Mouse (Mus musculus): ENCODE measurements at regions not wholly inside any gene's neighbourhood (a gene's known extent, or its start where the extent isn't known, plus 50 kb on each side); places are given as distances from the start of the nearest gene placed in this dataset.

DNA sequence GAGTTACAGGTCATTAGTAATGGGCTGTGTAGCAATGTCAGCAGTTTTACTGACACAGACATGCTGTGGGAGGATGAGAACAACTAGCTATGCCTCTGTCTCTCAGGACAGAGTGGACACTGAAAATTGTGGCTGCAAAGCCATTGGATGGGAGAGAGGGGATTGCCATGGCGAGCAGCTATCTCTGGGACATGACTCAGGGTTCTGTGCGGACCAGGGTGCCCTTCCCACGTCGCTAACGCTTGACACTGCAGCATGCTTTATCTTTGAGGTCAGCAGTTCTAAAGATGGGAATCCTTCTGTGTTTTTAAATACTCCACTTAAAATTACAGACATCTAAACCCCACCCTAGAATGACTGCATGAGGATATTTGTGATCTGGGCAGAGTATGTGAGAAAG lies 121.9 kb downstream of the Fam198b start:
- Histone ChIP-seq H3ac (ENCODE audit: control insufficient read depth, insufficient read length, low read depth) (no peak overlapping the region), H3K79me3 (ENCODE audit: low read depth) (no peaks in the 10 kb centered on the region), H3K79me2 (ENCODE audit: control insufficient read depth, insufficient read depth) (no peaks in the 10 kb centered on the region), H3K4me3 (ENCODE audit: insufficient read depth, poor library complexity, severe bottlenecking) (no peak overlapping the region), H3K36me3 (ENCODE audit: control insufficient read depth, insufficient read depth) (no peaks in the 10 kb centered on the region), H3K27me3 (ENCODE audit: control insufficient read depth, insufficient read depth, insufficient read length) (no peaks in the 10 kb centered on the region)
- TF ChIP-seq MYOD1 (IDR thresholded peaks at IDR 0.05; ENCODE audit: control insufficient read depth, insufficient read length, low read depth): no peak
- no peak for TF ChIP-seq USF1 (IDR thresholded peaks at IDR 0.05; ENCODE audit: low read depth)
- no peak for TF ChIP-seq FOSL1 (IDR thresholded peaks at IDR 0.05; ENCODE audit: insufficient read depth, low read length, poor library complexity, severe bottlenecking)
- TF ChIP-seq CEBPB (IDR thresholded peaks at IDR 0.05; ENCODE audit: low read depth): no peak
- TF ChIP-seq MYOG (IDR thresholded peaks at IDR 0.05; ENCODE audit: control insufficient read depth, extremely low read depth, insufficient read length): no peak
- TF ChIP-seq MAX (IDR thresholded peaks at IDR 0.05): no peak
- no peak for TF ChIP-seq CTCF (IDR thresholded peaks at IDR 0.05; ENCODE audit: control insufficient read depth, insufficient read depth, insufficient read length)

DNA sequence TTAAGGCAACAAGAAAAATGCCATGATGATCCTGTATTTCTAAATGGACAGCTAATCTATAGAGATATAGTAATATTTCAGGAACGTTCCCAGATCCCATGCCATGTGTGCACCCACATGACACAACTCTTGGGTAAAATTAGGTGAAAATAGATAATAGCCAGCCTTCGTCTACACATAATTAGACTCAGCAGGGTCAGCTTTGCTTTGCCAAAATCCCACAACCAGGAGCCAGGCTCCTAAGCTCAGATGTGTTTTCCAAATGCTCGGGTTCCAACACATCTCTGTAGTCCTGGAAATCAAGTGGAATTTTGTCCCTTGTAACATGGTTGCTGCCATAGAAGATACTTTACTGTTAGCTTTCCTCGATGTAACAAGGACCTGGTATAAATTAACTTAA lies 122.7 kb downstream of the Fam198b start:
- H3K27me3 ChIP-seq (ENCODE audit: control insufficient read depth, insufficient read depth, insufficient read length): no peaks in the 10 kb centered on the region
- H3K36me3 ChIP-seq (ENCODE audit: control insufficient read depth, insufficient read depth): no peaks in the 10 kb centered on the region
- no peak overlapping the region for H3K4me3 ChIP-seq (ENCODE audit: insufficient read depth, poor library complexity, severe bottlenecking)
- no peak overlapping the region for H3ac ChIP-seq (ENCODE audit: control insufficient read depth, insufficient read length, low read depth)
- H3K79me2 ChIP-seq (ENCODE audit: control insufficient read depth, insufficient read depth): no peaks in the 10 kb centered on the region
- TF ChIP-seq CTCF (IDR thresholded peaks at IDR 0.05; ENCODE audit: control insufficient read depth, insufficient read depth, insufficient read length) (no peak), MYOG (IDR thresholded peaks at IDR 0.05; ENCODE audit: control insufficient read depth, extremely low read depth, insufficient read length) (no peak), MAX (IDR thresholded peaks at IDR 0.05) (no peak), USF1 (IDR thresholded peaks at IDR 0.05; ENCODE audit: low read depth) (no peak), CEBPB (IDR thresholded peaks at IDR 0.05; ENCODE audit: low read depth) (no peak), FOSL1 (IDR thresholded peaks at IDR 0.05; ENCODE audit: insufficient read depth, low read length, poor library complexity, severe bottlenecking) (no peak), MYOD1 (IDR thresholded peaks at IDR 0.05; ENCODE audit: control insufficient read depth, insufficient read length, low read depth) (no peak)
- no peaks in the 10 kb centered on the region for H3K79me3 ChIP-seq (ENCODE audit: low read depth)

DNA sequence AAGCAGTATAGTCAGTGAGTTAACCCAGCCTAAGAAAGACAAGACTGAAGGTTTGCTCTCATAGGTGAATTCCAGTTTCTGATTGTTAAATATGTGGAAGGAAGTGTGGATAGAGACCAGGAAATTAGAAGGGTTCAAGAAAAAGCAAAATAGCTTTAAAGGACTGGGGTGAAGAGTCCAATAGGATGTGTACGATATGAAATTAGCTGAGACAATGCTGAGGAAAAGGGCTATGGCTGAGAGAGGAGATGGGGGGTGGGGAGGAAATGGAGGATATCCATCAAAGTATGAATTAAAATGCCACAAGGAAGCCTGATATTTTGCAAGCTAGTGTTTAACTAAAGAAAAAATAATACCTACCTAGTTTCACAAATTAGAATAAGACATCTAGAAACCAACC lies 124.9 kb downstream of the Fam198b start:
- no peaks in the 10 kb centered on the region for H3K36me3 ChIP-seq (ENCODE audit: control insufficient read depth, insufficient read depth)
- H3ac ChIP-seq (ENCODE audit: control insufficient read depth, insufficient read length, low read depth): no peak overlapping the region
- H3K79me3 ChIP-seq (ENCODE audit: low read depth): no peaks in the 10 kb centered on the region
- H3K79me2 ChIP-seq (ENCODE audit: control insufficient read depth, insufficient read depth): no peaks in the 10 kb centered on the region
- H3K27me3 ChIP-seq (ENCODE audit: control insufficient read depth, insufficient read depth, insufficient read length): no peaks in the 10 kb centered on the region
- H3K4me3 ChIP-seq (ENCODE audit: insufficient read depth, poor library complexity, severe bottlenecking): no peak overlapping the region
- TF ChIP-seq CTCF (IDR thresholded peaks at IDR 0.05; ENCODE audit: control insufficient read depth, insufficient read depth, insufficient read length) (no peak), MYOG (IDR thresholded peaks at IDR 0.05; ENCODE audit: control insufficient read depth, extremely low read depth, insufficient read length) (no peak), MAX (IDR thresholded peaks at IDR 0.05) (no peak), MYOD1 (IDR thresholded peaks at IDR 0.05; ENCODE audit: control insufficient read depth, insufficient read length, low read depth) (no peak), CEBPB (IDR thresholded peaks at IDR 0.05; ENCODE audit: low read depth) (no peak), USF1 (IDR thresholded peaks at IDR 0.05; ENCODE audit: low read depth) (no peak), FOSL1 (IDR thresholded peaks at IDR 0.05; ENCODE audit: insufficient read depth, low read length, poor library complexity, severe bottlenecking) (no peak)

DNA sequence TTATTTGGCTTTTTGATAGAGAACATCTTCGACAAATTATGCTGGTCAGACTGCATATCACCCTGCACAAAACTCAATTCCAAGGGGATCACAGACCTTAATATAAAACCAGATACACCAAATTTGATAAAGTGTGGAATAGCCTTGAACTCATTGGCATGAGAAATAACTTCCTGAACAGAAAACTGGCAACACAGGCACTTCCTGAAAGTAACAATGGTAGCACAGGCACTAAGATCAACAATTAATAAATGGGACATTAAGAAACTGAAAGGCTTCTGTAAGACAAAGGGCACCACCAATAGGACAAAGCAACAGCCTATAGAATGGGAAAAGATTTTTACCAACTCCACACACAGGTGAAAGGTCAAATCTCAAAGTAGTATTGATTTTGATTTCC lies 141.5 kb downstream of the Fam198b start:
- H3K36me3 ChIP-seq (ENCODE audit: control insufficient read depth, insufficient read depth): no peaks in the 10 kb centered on the region
- H3K4me3 ChIP-seq (ENCODE audit: insufficient read depth, poor library complexity, severe bottlenecking): no peak overlapping the region
- H3K79me2 ChIP-seq (ENCODE audit: control insufficient read depth, insufficient read depth): no peaks in the 10 kb centered on the region
- H3ac ChIP-seq (ENCODE audit: control insufficient read depth, insufficient read length, low read depth): no peak overlapping the region
- TF ChIP-seq MYOG (IDR thresholded peaks at IDR 0.05; ENCODE audit: control insufficient read depth, extremely low read depth, insufficient read length) (no peak), MYOD1 (IDR thresholded peaks at IDR 0.05; ENCODE audit: control insufficient read depth, insufficient read length, low read depth) (no peak), CTCF (IDR thresholded peaks at IDR 0.05; ENCODE audit: control insufficient read depth, insufficient read depth, insufficient read length) (no peak), USF1 (IDR thresholded peaks at IDR 0.05; ENCODE audit: low read depth) (no peak), CEBPB (IDR thresholded peaks at IDR 0.05; ENCODE audit: low read depth) (no peak), MAX (IDR thresholded peaks at IDR 0.05) (no peak), FOSL1 (IDR thresholded peaks at IDR 0.05; ENCODE audit: insufficient read depth, low read length, poor library complexity, severe bottlenecking) (no peak)
- no peaks in the 10 kb centered on the region for H3K79me3 ChIP-seq (ENCODE audit: low read depth)
- no peaks in the 10 kb centered on the region for H3K27me3 ChIP-seq (ENCODE audit: control insufficient read depth, insufficient read depth, insufficient read length)

DNA sequence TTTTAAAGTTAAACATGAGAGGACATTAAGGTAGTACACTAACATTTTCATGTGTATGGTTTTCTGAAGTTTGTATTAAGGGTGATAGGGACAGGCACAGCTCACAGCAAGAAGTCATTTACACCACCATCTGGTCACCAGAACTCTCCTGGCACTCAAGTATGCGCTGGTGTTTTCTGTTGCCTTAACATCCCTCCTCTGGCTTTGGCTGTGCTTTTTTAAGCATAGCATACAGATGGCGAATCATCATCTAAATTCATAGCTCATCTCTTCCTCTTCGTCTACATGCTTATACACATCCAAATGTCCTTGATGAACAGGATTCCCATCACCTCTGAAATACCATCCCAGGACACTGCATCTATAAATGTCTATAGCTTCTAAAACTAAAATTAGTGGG lies 148.7 kb downstream of the Fam198b start:
- Histone ChIP-seq H3K36me3 (ENCODE audit: control insufficient read depth, insufficient read depth) (no peaks in the 10 kb centered on the region), H3K79me2 (ENCODE audit: control insufficient read depth, insufficient read depth) (no peaks in the 10 kb centered on the region), H3ac (ENCODE audit: control insufficient read depth, insufficient read length, low read depth) (no peak overlapping the region), H3K27me3 (ENCODE audit: control insufficient read depth, insufficient read depth, insufficient read length) (no peaks in the 10 kb centered on the region), H3K79me3 (ENCODE audit: low read depth) (no peaks in the 10 kb centered on the region), H3K4me3 (ENCODE audit: insufficient read depth, poor library complexity, severe bottlenecking) (no peak overlapping the region)
- no peak for TF ChIP-seq CTCF (IDR thresholded peaks at IDR 0.05; ENCODE audit: control insufficient read depth, insufficient read depth, insufficient read length)
- no peak for TF ChIP-seq MYOD1 (IDR thresholded peaks at IDR 0.05; ENCODE audit: control insufficient read depth, insufficient read length, low read depth)
- no peak for TF ChIP-seq MAX (IDR thresholded peaks at IDR 0.05)
- TF ChIP-seq MYOG (IDR thresholded peaks at IDR 0.05; ENCODE audit: control insufficient read depth, extremely low read depth, insufficient read length): no peak
- TF ChIP-seq USF1 (IDR thresholded peaks at IDR 0.05; ENCODE audit: low read depth): no peak
- no peak for TF ChIP-seq FOSL1 (IDR thresholded peaks at IDR 0.05; ENCODE audit: insufficient read depth, low read length, poor library complexity, severe bottlenecking)
- TF ChIP-seq CEBPB (IDR thresholded peaks at IDR 0.05; ENCODE audit: low read depth): no peak

Measured in C2C12 (cell line).